Mouse (Mus musculus): Measurements from ENCODE around the gene Gnat1. TPM values are rescaled to one million over a fixed set of nuclear protein-coding genes. Genes with fewer than 3 reads are reported as not detected.

The Gnat1 gene
- polyA plus RNA-seq, 1 experiment = not detected

GRCm38 (mm10) chr9:107708439-107709095 is 29.1 kb upstream of the Gnat1 start:
- no peak overlapping the region; the same call in 1 of the 2 replicates for H3K27ac ChIP-seq (ENCODE audit: insufficient read depth, low read length)
- peaks cover 15% of the 10 kb centered on the region for H3K27me3 ChIP-seq (ENCODE audit: control insufficient read depth, insufficient read depth, low read length)
- peak overlapping the region; percentile 61; the same call in 1 of the 2 replicates for H3K4me3 ChIP-seq (ENCODE audit: extremely low read depth, insufficient read depth, insufficient read length)
- no peak for DNase-seq (ENCODE audit: low read depth in 1 of 2, low spot score in 2 of 2)
- no peaks in the 10 kb centered on the region for H3K36me3 ChIP-seq (ENCODE audit: control insufficient read depth, insufficient read depth, low read length)
- peaks cover 6% of the 10 kb centered on the region for H3K4me1 ChIP-seq (ENCODE audit: control insufficient read depth, insufficient read depth, insufficient read length)
- TF ChIP-seq CTCF (IDR thresholded peaks at IDR 0.05; ENCODE audit: extremely low read depth, insufficient read depth, insufficient read length, insufficient replicate concordance) (no peak), POLR2A (IDR thresholded peaks at IDR 0.05; ENCODE audit: low read depth, low read length) (no peak)
- 11% methylated on average over 21 of the region's 21 CpGs for WGBS

- TF ChIP-seq POLR2A (IDR thresholded peaks at IDR 0.05; ENCODE audit: low read depth, low read length) = no peak
- TF ChIP-seq CTCF (IDR thresholded peaks at IDR 0.05; ENCODE audit: extremely low read depth, insufficient read depth, insufficient read length, insufficient replicate concordance) = no peak
- H3K36me3 ChIP-seq (ENCODE audit: control insufficient read depth, insufficient read depth, low read length) = no peaks in the 10 kb centered on the region
- no peak overlapping the region for H3K27ac ChIP-seq (ENCODE audit: insufficient read depth, low read length)
- 0 out of 2 replicates have a peak overlapping the region, but pooled peaks have one; percentile 4 for H3K4me3 ChIP-seq (ENCODE audit: extremely low read depth, insufficient read depth, insufficient read length)
- no peak for DNase-seq (ENCODE audit: low read depth in 1 of 2, low spot score in 2 of 2)
- H3K4me1 ChIP-seq (ENCODE audit: control insufficient read depth, insufficient read depth, insufficient read length) = peaks cover 6% of the 10 kb centered on the region
- WGBS = 11% methylated on average over 17 of the region's 17 CpGs
- H3K27me3 ChIP-seq (ENCODE audit: control insufficient read depth, insufficient read depth, low read length) = peaks cover 15% of the 10 kb centered on the region
Measured at GRCm38 (mm10) chr9:107707701-107708438, 28.4 kb upstream of the Gnat1 start.

- TF ChIP-seq CTCF (IDR thresholded peaks at IDR 0.05; ENCODE audit: extremely low read depth, insufficient read depth, insufficient read length, insufficient replicate concordance) = no peak
- TF ChIP-seq POLR2A (IDR thresholded peaks at IDR 0.05; ENCODE audit: low read depth, low read length) = no peak
- peaks cover 15% of the 10 kb centered on the region for H3K27me3 ChIP-seq (ENCODE audit: control insufficient read depth, insufficient read depth, low read length)
Measured at GRCm38 (mm10) chr9:107706781-107707211, 27.3 kb upstream of the Gnat1 start.

GRCm38 (mm10) chr9:107703337-107704122 is 24.0 kb upstream of the Gnat1 start:
- Histone ChIP-seq H3K36me3 (ENCODE audit: control insufficient read depth, insufficient read depth, low read length) (no peaks in the 10 kb centered on the region), H3K4me1 (ENCODE audit: control insufficient read depth, insufficient read depth, insufficient read length) (no peaks in the 10 kb centered on the region), H3K27me3 (ENCODE audit: control insufficient read depth, insufficient read depth, low read length) (peaks cover 2% of the 10 kb centered on the region; the same call in 1 of the 2 replicates), H3K4me3 (ENCODE audit: extremely low read depth, insufficient read depth, insufficient read length) (no peak overlapping the region), H3K27ac (ENCODE audit: insufficient read depth, low read length) (no peak overlapping the region)
- DNase-seq (ENCODE audit: low read depth in 1 of 2, low spot score in 2 of 2) = no peak
- TF ChIP-seq CTCF (IDR thresholded peaks at IDR 0.05; ENCODE audit: extremely low read depth, insufficient read depth, insufficient read length, insufficient replicate concordance) (no peak), POLR2A (IDR thresholded peaks at IDR 0.05; ENCODE audit: low read depth, low read length) (no peak)
- WGBS = 72% methylated on average over 14 of the region's 14 CpGs

More at GRCm38 (mm10) chr9:107706781-107707211, 27.3 kb upstream of the Gnat1 start:
- 15% methylated on average over 14 of the region's 14 CpGs for whole genome bisulfite sequencing
- no peaks in the 10 kb centered on the region for H3K36me3 ChIP-seq (ENCODE audit: control insufficient read depth, insufficient read depth, low read length)
- H3K4me1 ChIP-seq (ENCODE audit: control insufficient read depth, insufficient read depth, insufficient read length) = peaks cover 6% of the 10 kb centered on the region
- H3K27ac ChIP-seq (ENCODE audit: insufficient read depth, low read length) = no peak overlapping the region
- DNase-seq (ENCODE audit: low read depth in 1 of 2, low spot score in 2 of 2) = no peak
- H3K4me3 ChIP-seq (ENCODE audit: extremely low read depth, insufficient read depth, insufficient read length) = no peak overlapping the region

- WGBS = 87% methylated on average over 3 of the region's 3 CpGs
- no peak for TF ChIP-seq CTCF (IDR thresholded peaks at IDR 0.05; ENCODE audit: extremely low read depth, insufficient read depth, insufficient read length, insufficient replicate concordance)
- no peak for TF ChIP-seq POLR2A (IDR thresholded peaks at IDR 0.05; ENCODE audit: low read depth, low read length)
- Histone ChIP-seq H3K4me3 (ENCODE audit: extremely low read depth, insufficient read depth, insufficient read length) (no peak overlapping the region), H3K36me3 (ENCODE audit: control insufficient read depth, insufficient read depth, low read length) (no peaks in the 10 kb centered on the region), H3K27me3 (ENCODE audit: control insufficient read depth, insufficient read depth, low read length) (peaks cover 2% of the 10 kb centered on the region; the same call in 1 of the 2 replicates), H3K27ac (ENCODE audit: insufficient read depth, low read length) (no peak overlapping the region), H3K4me1 (ENCODE audit: control insufficient read depth, insufficient read depth, insufficient read length) (no peaks in the 10 kb centered on the region)
- DNase-seq (ENCODE audit: low read depth in 1 of 2, low spot score in 2 of 2) = no peak
Measured at GRCm38 (mm10) chr9:107702606-107703185, 23.2 kb upstream of the Gnat1 start.

DNA sequence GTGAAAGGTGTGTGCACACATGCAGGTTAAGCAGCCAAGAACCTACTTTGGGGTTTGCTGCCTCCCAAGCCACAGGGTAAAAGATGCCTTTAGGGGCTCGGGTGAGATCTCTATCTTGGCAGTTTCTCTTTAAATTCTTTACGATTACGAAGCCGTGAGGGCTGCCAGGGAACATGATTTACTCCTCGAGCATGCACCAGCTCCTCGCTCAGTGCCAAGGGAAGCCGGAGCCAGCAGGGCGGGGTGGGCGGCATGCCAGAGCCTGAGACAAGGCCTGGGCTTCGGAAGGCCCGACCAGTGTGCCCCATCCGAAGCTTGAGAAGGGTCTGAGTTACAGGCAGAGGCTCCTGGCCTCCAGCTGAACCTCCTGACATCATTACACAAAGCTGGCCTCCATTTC is 22.1 kb upstream of the Gnat1 start:
- TF ChIP-seq CTCF (IDR thresholded peaks at IDR 0.05; ENCODE audit: extremely low read depth, insufficient read depth, insufficient read length, insufficient replicate concordance) (no peak), POLR2A (IDR thresholded peaks at IDR 0.05; ENCODE audit: low read depth, low read length) (no peak)
- 72% methylated on average over 12 of the region's 12 CpGs for WGBS
- DNase-seq (ENCODE audit: low read depth in 1 of 2, low spot score in 2 of 2) = no peak
- no peak overlapping the region for H3K27ac ChIP-seq (ENCODE audit: insufficient read depth, low read length)
- H3K36me3 ChIP-seq (ENCODE audit: control insufficient read depth, insufficient read depth, low read length) = no peaks in the 10 kb centered on the region
- H3K4me3 ChIP-seq (ENCODE audit: extremely low read depth, insufficient read depth, insufficient read length) = no peak overlapping the region
- H3K27me3 ChIP-seq (ENCODE audit: control insufficient read depth, insufficient read depth, low read length) = no peaks in the 10 kb centered on the region; the same call in 1 of the 2 replicates
- no peaks in the 10 kb centered on the region for H3K4me1 ChIP-seq (ENCODE audit: control insufficient read depth, insufficient read depth, insufficient read length)

Data from spleen, adult 2 months (tissue).